Mouse (Mus musculus): Measurements from ENCODE around the gene Gid8. TPM values are rescaled to one million over a fixed set of nuclear protein-coding genes. Genes with fewer than 3 reads are reported as not detected.
"Not testable (repeated sequence)": the region's sequence is repeated elsewhere in the genome, so short reads cannot be mapped to it uniquely, and the experiment has no call there.

The Gid8 gene
- total RNA-seq, 4 experiments from 2014 or later, result 57.6 to 66.1 (median 59.5) TPM

GRCm38 (mm10) chr2:180710276-180711155, 599 bp downstream of the Gid8 start:
- no peak for DNase-seq (ENCODE audit: low spot score)

GRCm38 (mm10) chr2:180711527-180711926, 1.6 kb downstream of the Gid8 start:
- DNase-seq (ENCODE audit: low spot score), result no peak

GRCm38 (mm10) chr2:180712037-180712689, 2.2 kb downstream of the Gid8 start:
- no peak for DNase-seq (ENCODE audit: low spot score)

GRCm38 (mm10) chr2:180722748-180723147, 12.8 kb downstream of the Gid8 start:
- DNase-seq (ENCODE audit: low spot score), result not testable (repeated sequence)

GRCm38 (mm10) chr2:180723865-180724264, 13.9 kb downstream of the Gid8 start:
- no peak for DNase-seq (ENCODE audit: low spot score)

- peak; percentile 52 for DNase-seq (ENCODE audit: low spot score)
Measured at GRCm38 (mm10) chr2:180724585-180725413, 14.9 kb downstream of the Gid8 start, which contains the start of gene Slc17a9. TSS of gene Slc17a9 (plus strand) at chr2:180725263.

- no peak for DNase-seq (ENCODE audit: low spot score)
Measured at GRCm38 (mm10) chr2:180725414-180725778, 15.5 kb downstream of the Gid8 start.

- DNase-seq (ENCODE audit: low spot score), result no peak
Measured at GRCm38 (mm10) chr2:180725856-180726629, 16.1 kb downstream of the Gid8 start.

- no peak for DNase-seq (ENCODE audit: low spot score)
Measured at GRCm38 (mm10) chr2:180726658-180727442, 16.9 kb downstream of the Gid8 start.

- DNase-seq (ENCODE audit: low spot score), result no peak
Measured at GRCm38 (mm10) chr2:180727613-180728021, 17.7 kb downstream of the Gid8 start.

GRCm38 (mm10) chr2:180731036-180731435, 21.1 kb downstream of the Gid8 start:
- DNase-seq (ENCODE audit: low spot score), result no peak

- DNase-seq (ENCODE audit: low spot score), result no peak
Measured at GRCm38 (mm10) chr2:180731984-180732383, 22.1 kb downstream of the Gid8 start.

GRCm38 (mm10) chr2:180735232-180735631, 25.3 kb downstream of the Gid8 start:
- DNase-seq (ENCODE audit: low spot score), result no peak

GRCm38 (mm10) chr2:180737984-180738383, 28.1 kb downstream of the Gid8 start:
- DNase-seq (ENCODE audit: low spot score), result no peak

- DNase-seq (ENCODE audit: low spot score), result no peak
Measured at GRCm38 (mm10) chr2:180740349-180740748, 30.4 kb downstream of the Gid8 start.

GRCm38 (mm10) chr2:180741421-180741820, 31.5 kb downstream of the Gid8 start:
- DNase-seq (ENCODE audit: low spot score), result no peak

- DNase-seq (ENCODE audit: low spot score), result no peak
Measured at GRCm38 (mm10) chr2:180742820-180743219, 32.9 kb downstream of the Gid8 start.

GRCm38 (mm10) chr2:180743321-180743720, 33.4 kb downstream of the Gid8 start:
- DNase-seq (ENCODE audit: low spot score), result no peak

GRCm38 (mm10) chr2:180745248-180745927, 35.5 kb downstream of the Gid8 start:
- peak; percentile 81 for DNase-seq (ENCODE audit: low spot score)
